Mouse (Mus musculus) heart, adult 2 months (tissue): ENCODE results near the gene Dhrs11. TPM values are rescaled to one million over a fixed set of nuclear protein-coding genes. Genes with fewer than 3 reads are reported as not detected.
A peak's percentile ranks its signal among the peaks of the same experiment; 100 is the strongest.

ENCODE experiments used
- DNase-seq, 2 experiments: peaks; one replicate each; pipeline ENCODE4 v3.0.0; 2021
- H3K27ac ChIP-seq: fragments of 200-600 bp; 2 replicates; pipeline ENCODE4 v1.8.1; 2022
- H3K27me3 ChIP-seq: fragments of 200-500 bp; 2 replicates; pipeline ENCODE4 v1.6.1; 2012; ENCODE audit warnings: mild to moderate bottlenecking, low read length, inconsistent platforms, mixed read lengths; ENCODE audit not compliant: control insufficient read depth, insufficient read depth
- H3K36me3 ChIP-seq: fragments of 200-500 bp; 2 replicates; pipeline ENCODE4 v1.6.1; 2012; ENCODE audit warnings: low read length, inconsistent platforms; ENCODE audit not compliant: control insufficient read depth, insufficient read depth
- H3K4me1 ChIP-seq: fragments of 200-500 bp; 2 replicates; pipeline ENCODE4 v1.6.1; 2011; ENCODE audit warnings: low read length; ENCODE audit not compliant: control insufficient read depth, insufficient read depth
- H3K4me3 ChIP-seq: fragments of 200-600 bp; 2 replicates; pipeline ENCODE4 v1.8.1; 2022
- H3K79me2 ChIP-seq: fragments of 200-500 bp; replicated peaks from 2 replicates; pipeline ENCODE4 v1.6.1; 2012; ENCODE audit warnings: mild to moderate bottlenecking, inconsistent platforms, low read length, moderate library complexity, mixed read lengths; ENCODE audit not compliant: control insufficient read depth, insufficient read depth
- H3K9ac ChIP-seq: fragments of 200-500 bp; 2 replicates; pipeline ENCODE4 v1.6.1; 2012; ENCODE audit warnings: low read depth, mild to moderate bottlenecking, control low read depth, inconsistent platforms, low read length, mixed read lengths
- CTCF ChIP-seq: fragments of 200-600 bp; IDR thresholded peaks from 2 replicates; pipeline ENCODE4 v1.8.1; 2022; ENCODE audit warnings: antibody characterized with exemption, mild to moderate bottlenecking, moderate library complexity
- EP300 ChIP-seq: fragments of 200-500 bp; IDR thresholded peaks from 2 replicates; pipeline ENCODE4 v1.6.1; 2011; ENCODE audit warnings: low read depth, low read length, control low read depth; ENCODE audit not compliant: insufficient read depth
- POLR2A ChIP-seq: fragments of 200-500 bp; IDR thresholded peaks from 2 replicates; pipeline ENCODE4 v1.6.1; 2011; ENCODE audit warnings: mild to moderate bottlenecking, low read depth, low read length, control low read depth; ENCODE audit not compliant: insufficient read depth
- WGBS: fragments of 180-500 bp; shearing (Covaris S2); methylation state at CpG from one replicate; pipeline ENCODE4 v1.1.7; 2018; 5-methylcytosine and 5-hydroxymethylcytosine counted together
- intact Hi-C: fragments of 180-260 bp; cut with DNase I; formaldehyde crosslinking; loops from one replicate; pipeline ENCODE4 v1.15.1; 2025
- polyA plus RNA-seq: library from polyadenylated mRNA; depleted of rRNA; stranded (reverse); fragments of >200 nt; gene quantifications from 2 replicates; pipeline ENCODE4 v1.2.3, GENCODE M21; 2012
- total RNA-seq, 2 experiments: library from RNA; stranded (reverse); gene quantifications; 2 replicates each; pipeline ENCODE4 v1.2.3; 2021

Dhrs11 gene
- total and polyA plus RNA-seq, 3 experiments = 87.7 to 186 (median 108) TPM

GRCm38 (mm10) chr11:84818961-84819692, 9.7 kb downstream of the Dhrs11 start, which contains the start of gene Mrm1:
Mrm1 (minus strand) TSS chr11:84819515.
- peak within 1 kb of the TSS; percentile 81 for H3K9ac ChIP-seq
- no peaks in the 10 kb centered on the region for H3K79me2 ChIP-seq
- no peaks in the 10 kb centered on the region for H3K27me3 ChIP-seq
- under 1% methylated on average over 55 of the region's 55 CpGs for WGBS
- peaks cover 3% of the 10 kb centered on the region for H3K36me3 ChIP-seq
- peaks cover 3% of the 10 kb centered on the region for H3K4me1 ChIP-seq
- H3K27ac ChIP-seq = peak within 1 kb of the TSS; percentile 93
- intact Hi-C loops = loop anchor here (2.0 to 5.0 kb wide), 2 partner anchors 20 to 307 kb away; partner anchors contain the start of gene Aatf
- peak; percentile 95 to 96 for DNase-seq
- peak; percentile 87 for TF ChIP-seq POLR2A
- no peak; the same call in none of the 2 replicates for TF ChIP-seq CTCF
- peak; percentile 98 for TF ChIP-seq EP300
- peak within 1 kb of the TSS; percentile 86 for H3K4me3 ChIP-seq

GRCm38 (mm10) chr11:84818085-84818960, 10.5 kb downstream of the Dhrs11 start:
- no peaks in the 10 kb centered on the region for H3K27me3 ChIP-seq
- under 1% methylated on average over 39 of the region's 39 CpGs for WGBS
- H3K79me2 ChIP-seq = no peaks in the 10 kb centered on the region
- H3K9ac ChIP-seq = peak overlapping the region; percentile 81
- TF ChIP-seq EP300 (0 out of 2 replicates have a peak, but pooled peaks have one; percentile 50), CTCF (peak; percentile 91), POLR2A (peak; percentile 74)
- H3K27ac ChIP-seq = peak overlapping the region; percentile 93
- no peaks in the 10 kb centered on the region; the same call in 1 of the 2 replicates for H3K36me3 ChIP-seq
- peaks cover 3% of the 10 kb centered on the region for H3K4me1 ChIP-seq
- intact Hi-C loops = loop anchor here (2.0 to 5.0 kb wide), 2 partner anchors 20 to 306 kb away; partner anchors contain the start of gene Aatf
- peak overlapping the region; percentile 86 for H3K4me3 ChIP-seq
- peak; percentile 88 to 89 for DNase-seq

GRCm38 (mm10) chr11:84817362-84817761, 11.4 kb downstream of the Dhrs11 start:
- 72% methylated on average over 6 of the region's 6 CpGs for WGBS
- Histone ChIP-seq H3K4me1 (peaks cover 3% of the 10 kb centered on the region), H3K36me3 (no peaks in the 10 kb centered on the region), H3K27ac (no peak overlapping the region), H3K9ac (no peak overlapping the region), H3K4me3 (no peak overlapping the region), H3K27me3 (no peaks in the 10 kb centered on the region), H3K79me2 (no peaks in the 10 kb centered on the region)
- TF ChIP-seq POLR2A (no peak), EP300 (no peak), CTCF (peak; percentile 45)
- intact Hi-C loops = loop anchor here (5.0 kb wide), 1 partner anchor 305 kb away; the partner anchor contains the start of gene Aatf
- DNase-seq = peak in 1 of 2 experiments; percentile 15

GRCm38 (mm10) chr11:84813724-84814510, 14.9 kb downstream of the Dhrs11 start:
- Histone ChIP-seq H3K36me3 (no peaks in the 10 kb centered on the region), H3K4me1 (no peaks in the 10 kb centered on the region), H3K9ac (no peak overlapping the region), H3K4me3 (no peak overlapping the region), H3K79me2 (no peaks in the 10 kb centered on the region), H3K27ac (no peak overlapping the region), H3K27me3 (no peaks in the 10 kb centered on the region)
- TF ChIP-seq EP300 (peak; percentile 58; the same call in 1 of the 2 replicates), POLR2A (no peak), CTCF (peak; percentile 97; the same call in 1 of the 2 replicates)
- DNase-seq = peak; percentile 54 to 82
- WGBS = 59% methylated on average over 13 of the region's 13 CpGs
- intact Hi-C loops = loop anchor here (1.0 to 5.0 kb wide), 2 partner anchors 385 to 547 kb away; no protein-coding TSS in a partner anchor

GRCm38 (mm10) chr11:84804373-84804772, 24.4 kb downstream of the Dhrs11 start:
- 71% methylated on average over 4 of the region's 4 CpGs for WGBS
- H3K9ac ChIP-seq = no peak overlapping the region
- H3K27me3 ChIP-seq = no peaks in the 10 kb centered on the region
- intact Hi-C loops = no loop called here
- H3K4me3 ChIP-seq = no peak overlapping the region
- H3K4me1 ChIP-seq = no peaks in the 10 kb centered on the region
- H3K27ac ChIP-seq = no peak overlapping the region
- H3K79me2 ChIP-seq = no peaks in the 10 kb centered on the region
- no peak for DNase-seq
- TF ChIP-seq EP300 = no peak
- TF ChIP-seq POLR2A = no peak
- no peak for TF ChIP-seq CTCF
- H3K36me3 ChIP-seq = no peaks in the 10 kb centered on the region
